Mouse (Mus musculus) frontal cortex, postnatal 25 days (tissue): ENCODE measurements at regions not wholly inside any gene's neighbourhood (a gene's known extent, or its start where the extent isn't known, plus 50 kb on each side); places are given as distances from the start of the nearest gene placed in this dataset.

Experiments
- DNase-seq, 2 experiments: peaks; one replicate each; pipeline ENCODE4 v3.0.0; 2022; ENCODE audit warnings: low spot score in 2 of 2

GRCm38 (mm10) chr1:71948686-71949085 is 263.4 kb downstream of the Mreg start:
- no peak for DNase-seq

GRCm38 (mm10) chr1:71947506-71947905 is 264.6 kb downstream of the Mreg start:
- no peak for DNase-seq

GRCm38 (mm10) chr1:71946911-71947310 is 265.2 kb downstream of the Mreg start:
- no peak for DNase-seq

- DNase-seq = no peak
These were observed 267.0 kb downstream of the Mreg start for GRCm38 (mm10) chr1:71945070-71945469.

GRCm38 (mm10) chr1:71944531-71944930 is 267.6 kb downstream of the Mreg start:
- no peak for DNase-seq

- DNase-seq = no peak
These were observed 270.0 kb downstream of the Mreg start for GRCm38 (mm10) chr1:71942145-71942544.

- no peak for DNase-seq
These were observed 270.4 kb downstream of the Mreg start for GRCm38 (mm10) chr1:71941688-71942087.

- DNase-seq = no peak
These were observed 271.2 kb downstream of the Mreg start for GRCm38 (mm10) chr1:71940900-71941299.

- no peak for DNase-seq
These were observed 273.6 kb downstream of the Mreg start for GRCm38 (mm10) chr1:71938323-71939007.

GRCm38 (mm10) chr1:71937922-71938321 is 274.2 kb downstream of the Mreg start:
- DNase-seq = no peak

GRCm38 (mm10) chr1:71937168-71937567 is 274.9 kb downstream of the Mreg start:
- DNase-seq = no peak

- no peak for DNase-seq
These were observed 275.5 kb downstream of the Mreg start for GRCm38 (mm10) chr1:71936501-71937129.

- DNase-seq = no peak
These were observed 272.5 kb upstream of the Fn1 start for GRCm38 (mm10) chr1:71925501-71925900.

GRCm38 (mm10) chr1:71924884-71925283 is 271.9 kb upstream of the Fn1 start:
- no peak for DNase-seq

GRCm38 (mm10) chr1:71923731-71924130 is 270.7 kb upstream of the Fn1 start:
- no peak for DNase-seq

- no peak for DNase-seq
These were observed 268.5 kb upstream of the Fn1 start for GRCm38 (mm10) chr1:71921456-71921855.

GRCm38 (mm10) chr1:71919891-71920290 is 266.9 kb upstream of the Fn1 start:
- DNase-seq = no peak

GRCm38 (mm10) chr1:71917021-71917420 is 264.0 kb upstream of the Fn1 start:
- no peak for DNase-seq

- DNase-seq = no peak
These were observed 261.4 kb upstream of the Fn1 start for GRCm38 (mm10) chr1:71914439-71914838.

- DNase-seq = no peak
These were observed 260.2 kb upstream of the Fn1 start for GRCm38 (mm10) chr1:71913221-71913620.

- DNase-seq = no peak
These were observed 259.4 kb upstream of the Fn1 start for GRCm38 (mm10) chr1:71912441-71912840.

- DNase-seq = no peak
These were observed 257.1 kb upstream of the Fn1 start for GRCm38 (mm10) chr1:71910125-71910524.

GRCm38 (mm10) chr1:71909508-71910124 is 256.6 kb upstream of the Fn1 start:
- DNase-seq = no peak
